Mouse (Mus musculus): ENCODE results near the gene Lamb1. TPM values are rescaled to one million over a fixed set of nuclear protein-coding genes. Genes with fewer than 3 reads are reported as not detected.
A peak's percentile ranks its signal among the peaks of the same experiment; 100 is the strongest.

Gene Lamb1
- polyA plus RNA-seq, 1 experiment from 2014 or later = 32.4 TPM

- no peaks in the 10 kb centered on the region for H3K9me3 ChIP-seq (ENCODE audit: control insufficient read depth, low read length)
- no peak overlapping the region for H3K4me2 ChIP-seq (ENCODE audit: low read depth)
- H3K4me1 ChIP-seq (ENCODE audit: control insufficient read depth, insufficient read depth, low read length) = no peaks in the 10 kb centered on the region
- no peak overlapping the region for H3K27ac ChIP-seq (ENCODE audit: low read depth, low read length)
- ATAC-seq (ENCODE audit: insufficient read depth, low FRiP score, low TSS enrichment) = no peak
- H3K36me3 ChIP-seq (ENCODE audit: control insufficient read depth, insufficient read depth, low read length) = peaks cover 4% of the 10 kb centered on the region; the same call in 1 of the 2 replicates
- no peaks in the 10 kb centered on the region for H3K27me3 ChIP-seq (ENCODE audit: control insufficient read depth, insufficient read depth, low read length)
- H3K9ac ChIP-seq (ENCODE audit: low read length) = no peak overlapping the region
- WGBS = 84% methylated on average over 5 of the region's 5 CpGs
- DNase-seq (ENCODE audit: low spot score) = no peak
- H3K4me3 ChIP-seq (ENCODE audit: low read depth, low read length) = no peak overlapping the region
Measured at GRCm38 (mm10) chr12:31306075-31306675, 41.1 kb downstream of the Lamb1 start.

- H3K36me3 ChIP-seq (ENCODE audit: control insufficient read depth, insufficient read depth, low read length) = peaks cover 4% of the 10 kb centered on the region; the same call in 1 of the 2 replicates
- H3K9ac ChIP-seq (ENCODE audit: low read length) = no peak overlapping the region
- no peak overlapping the region for H3K4me2 ChIP-seq (ENCODE audit: low read depth)
- DNase-seq (ENCODE audit: low spot score) (no peak), ATAC-seq (ENCODE audit: insufficient read depth, low FRiP score, low TSS enrichment) (no peak)
- H3K27ac ChIP-seq (ENCODE audit: low read depth, low read length) = no peak overlapping the region
- no peaks in the 10 kb centered on the region for H3K4me1 ChIP-seq (ENCODE audit: control insufficient read depth, insufficient read depth, low read length)
- no peaks in the 10 kb centered on the region for H3K9me3 ChIP-seq (ENCODE audit: control insufficient read depth, low read length)
- 95% methylated on average over 8 of the region's 8 CpGs for WGBS
- H3K4me3 ChIP-seq (ENCODE audit: low read depth, low read length) = no peak overlapping the region
- H3K27me3 ChIP-seq (ENCODE audit: control insufficient read depth, insufficient read depth, low read length) = no peaks in the 10 kb centered on the region
Measured at GRCm38 (mm10) chr12:31307011-31307410, 42.0 kb downstream of the Lamb1 start.

GRCm38 (mm10) chr12:31307756-31308155, 42.7 kb downstream of the Lamb1 start:
- H3K9ac ChIP-seq (ENCODE audit: low read length) = no peak overlapping the region
- WGBS = 90% methylated on average over 8 of the region's 8 CpGs
- H3K27me3 ChIP-seq (ENCODE audit: control insufficient read depth, insufficient read depth, low read length) = no peaks in the 10 kb centered on the region
- DNase-seq (ENCODE audit: low spot score) (no peak), ATAC-seq (ENCODE audit: insufficient read depth, low FRiP score, low TSS enrichment) (no peak)
- H3K4me3 ChIP-seq (ENCODE audit: low read depth, low read length) = no peak overlapping the region
- H3K36me3 ChIP-seq (ENCODE audit: control insufficient read depth, insufficient read depth, low read length) = peaks cover 4% of the 10 kb centered on the region; the same call in 1 of the 2 replicates
- H3K4me1 ChIP-seq (ENCODE audit: control insufficient read depth, insufficient read depth, low read length) = no peaks in the 10 kb centered on the region
- H3K9me3 ChIP-seq (ENCODE audit: control insufficient read depth, low read length) = no peaks in the 10 kb centered on the region
- H3K4me2 ChIP-seq (ENCODE audit: low read depth) = no peak overlapping the region
- H3K27ac ChIP-seq (ENCODE audit: low read depth, low read length) = no peak overlapping the region

GRCm38 (mm10) chr12:31310687-31311086, 45.7 kb downstream of the Lamb1 start:
- no peak for ATAC-seq (ENCODE audit: insufficient read depth, low FRiP score, low TSS enrichment)
- H3K4me2 ChIP-seq (ENCODE audit: low read depth) = no peak overlapping the region
- H3K27me3 ChIP-seq (ENCODE audit: control insufficient read depth, insufficient read depth, low read length) = no peaks in the 10 kb centered on the region
- peak; percentile 31 for DNase-seq (ENCODE audit: low spot score)
- no peaks in the 10 kb centered on the region for H3K9me3 ChIP-seq (ENCODE audit: control insufficient read depth, low read length)
- no peak overlapping the region for H3K4me3 ChIP-seq (ENCODE audit: low read depth, low read length)
- peaks cover 4% of the 10 kb centered on the region for H3K36me3 ChIP-seq (ENCODE audit: control insufficient read depth, insufficient read depth, low read length)
- no peaks in the 10 kb centered on the region for H3K4me1 ChIP-seq (ENCODE audit: control insufficient read depth, insufficient read depth, low read length)
- H3K9ac ChIP-seq (ENCODE audit: low read length) = no peak overlapping the region
- WGBS = 44% methylated on average over 9 of the region's 9 CpGs
- peak overlapping the region; percentile 6; the same call in 1 of the 2 replicates for H3K27ac ChIP-seq (ENCODE audit: low read depth, low read length)

GRCm38 (mm10) chr12:31311671-31312265, 46.7 kb downstream of the Lamb1 start:
- WGBS = 85% methylated on average over 9 of the region's 9 CpGs
- H3K9me3 ChIP-seq (ENCODE audit: control insufficient read depth, low read length) = no peaks in the 10 kb centered on the region
- ATAC-seq (ENCODE audit: insufficient read depth, low FRiP score, low TSS enrichment) = no peak

GRCm38 (mm10) chr12:31312281-31312680, 47.2 kb downstream of the Lamb1 start:
- Histone ChIP-seq H3K9ac (ENCODE audit: low read length) (no peak overlapping the region), H3K4me3 (ENCODE audit: low read depth, low read length) (no peak overlapping the region), H3K36me3 (ENCODE audit: control insufficient read depth, insufficient read depth, low read length) (peaks cover 2% of the 10 kb centered on the region), H3K4me2 (ENCODE audit: low read depth) (no peak overlapping the region), H3K27me3 (ENCODE audit: control insufficient read depth, insufficient read depth, low read length) (no peaks in the 10 kb centered on the region), H3K9me3 (ENCODE audit: control insufficient read depth, low read length) (no peaks in the 10 kb centered on the region), H3K27ac (ENCODE audit: low read depth, low read length) (no peak overlapping the region), H3K4me1 (ENCODE audit: control insufficient read depth, insufficient read depth, low read length) (no peaks in the 10 kb centered on the region)
- ATAC-seq (ENCODE audit: insufficient read depth, low FRiP score, low TSS enrichment) (no peak), DNase-seq (ENCODE audit: low spot score) (no peak)
- WGBS = 93% methylated on average over 5 of the region's 5 CpGs

More at GRCm38 (mm10) chr12:31311671-31312265, 46.7 kb downstream of the Lamb1 start:
- H3K4me3 ChIP-seq (ENCODE audit: low read depth, low read length) = no peak overlapping the region
- H3K4me2 ChIP-seq (ENCODE audit: low read depth) = no peak overlapping the region
- H3K36me3 ChIP-seq (ENCODE audit: control insufficient read depth, insufficient read depth, low read length) = peaks cover 4% of the 10 kb centered on the region
- H3K4me1 ChIP-seq (ENCODE audit: control insufficient read depth, insufficient read depth, low read length) = no peaks in the 10 kb centered on the region
- H3K27ac ChIP-seq (ENCODE audit: low read depth, low read length) = no peak overlapping the region
- no peak for DNase-seq (ENCODE audit: low spot score)
- H3K27me3 ChIP-seq (ENCODE audit: control insufficient read depth, insufficient read depth, low read length) = no peaks in the 10 kb centered on the region
- H3K9ac ChIP-seq (ENCODE audit: low read length) = no peak overlapping the region

GRCm38 (mm10) chr12:31313136-31313535, 48.1 kb downstream of the Lamb1 start:
- H3K4me3 ChIP-seq (ENCODE audit: low read depth, low read length) = no peak overlapping the region
- H3K9me3 ChIP-seq (ENCODE audit: control insufficient read depth, low read length) = no peaks in the 10 kb centered on the region
- no peak overlapping the region for H3K4me2 ChIP-seq (ENCODE audit: low read depth)
- H3K27ac ChIP-seq (ENCODE audit: low read depth, low read length) = no peak overlapping the region
- DNase-seq (ENCODE audit: low spot score) (no peak), ATAC-seq (ENCODE audit: insufficient read depth, low FRiP score, low TSS enrichment) (no peak)
- H3K4me1 ChIP-seq (ENCODE audit: control insufficient read depth, insufficient read depth, low read length) = no peaks in the 10 kb centered on the region
- H3K27me3 ChIP-seq (ENCODE audit: control insufficient read depth, insufficient read depth, low read length) = no peaks in the 10 kb centered on the region
- WGBS = 94% methylated on average over 4 of the region's 4 CpGs
- H3K36me3 ChIP-seq (ENCODE audit: control insufficient read depth, insufficient read depth, low read length) = peaks cover 2% of the 10 kb centered on the region
- H3K9ac ChIP-seq (ENCODE audit: low read length) = no peak overlapping the region

GRCm38 (mm10) chr12:31314310-31314709, 49.3 kb downstream of the Lamb1 start:
- ATAC-seq (ENCODE audit: insufficient read depth, low FRiP score, low TSS enrichment) (no peak), DNase-seq (ENCODE audit: low spot score) (no peak)
- Histone ChIP-seq H3K9ac (ENCODE audit: low read length) (no peak overlapping the region), H3K4me2 (ENCODE audit: low read depth) (no peak overlapping the region), H3K9me3 (ENCODE audit: control insufficient read depth, low read length) (no peaks in the 10 kb centered on the region), H3K4me1 (ENCODE audit: control insufficient read depth, insufficient read depth, low read length) (no peaks in the 10 kb centered on the region), H3K36me3 (ENCODE audit: control insufficient read depth, insufficient read depth, low read length) (peaks cover 2% of the 10 kb centered on the region), H3K4me3 (ENCODE audit: low read depth, low read length) (no peak overlapping the region), H3K27ac (ENCODE audit: low read depth, low read length) (no peak overlapping the region), H3K27me3 (ENCODE audit: control insufficient read depth, insufficient read depth, low read length) (no peaks in the 10 kb centered on the region)
- 96% methylated on average over 7 of the region's 7 CpGs for WGBS

GRCm38 (mm10) chr12:31315961-31316360, 50.9 kb downstream of the Lamb1 start:
- DNase-seq (ENCODE audit: low spot score) = no peak
- Histone ChIP-seq H3K27me3 (ENCODE audit: control insufficient read depth, insufficient read depth, low read length) (no peaks in the 10 kb centered on the region), H3K27ac (ENCODE audit: low read depth, low read length) (no peak overlapping the region), H3K9ac (ENCODE audit: low read length) (no peak overlapping the region), H3K9me3 (ENCODE audit: control insufficient read depth, low read length) (no peaks in the 10 kb centered on the region), H3K36me3 (ENCODE audit: control insufficient read depth, insufficient read depth, low read length) (peaks cover 2% of the 10 kb centered on the region), H3K4me1 (ENCODE audit: control insufficient read depth, insufficient read depth, low read length) (no peaks in the 10 kb centered on the region), H3K4me3 (ENCODE audit: low read depth, low read length) (no peak overlapping the region), H3K4me2 (ENCODE audit: low read depth) (no peak overlapping the region)
- WGBS = 67% methylated on average over 6 of the region's 6 CpGs
- ATAC-seq (ENCODE audit: insufficient read depth, low FRiP score, low TSS enrichment) = no peak
